Mouse (Mus musculus) midbrain, embryonic 11.5 days (tissue): ENCODE measurements around the gene Rbbp4. TPM values are rescaled to one million over a fixed set of nuclear protein-coding genes. Genes with fewer than 3 reads are reported as not detected.

Experiments used
- ATAC-seq: fragments of 200-750 bp; cut with Nextera tagmentation; 2 replicates; pipeline ENCODE4 v1.8.0; 2017; ENCODE audit warnings: moderate TSS enrichment, moderate library complexity; ENCODE audit not compliant: low FRiP score
- DNase-seq: peaks from one replicate; pipeline ENCODE4 v3.0.0; 2015; ENCODE audit warnings: low spot score; ENCODE audit errors: missing footprints
- H3K27ac ChIP-seq: fragments of 300-500 bp; sonication (generic); 2 replicates; pipeline ENCODE4 v1.5.1; 2014; ENCODE audit warnings: low read depth, low read length
- H3K27me3 ChIP-seq: fragments of 300-500 bp; sonication (generic); 2 replicates; pipeline ENCODE4 v1.6.1; 2014; ENCODE audit warnings: mild to moderate bottlenecking, low read length, moderate library complexity, mixed read lengths; ENCODE audit not compliant: control insufficient read depth, insufficient read depth
- H3K36me3 ChIP-seq: fragments of 300-500 bp; sonication (generic); 2 replicates; pipeline ENCODE4 v1.6.1; 2014; ENCODE audit warnings: mild to moderate bottlenecking, low read length, moderate library complexity, mixed read lengths; ENCODE audit not compliant: control insufficient read depth, insufficient read depth
- H3K4me1 ChIP-seq: fragments of 300-500 bp; sonication (generic); 2 replicates; pipeline ENCODE4 v1.6.1; 2014; ENCODE audit warnings: low read length; ENCODE audit not compliant: control insufficient read depth, insufficient read depth
- H3K4me2 ChIP-seq: fragments of 300-500 bp; sonication (generic); 2 replicates; pipeline ENCODE4 v1.6.1; 2014; ENCODE audit warnings: mild to moderate bottlenecking, moderate library complexity
- H3K4me3 ChIP-seq: fragments of 300-500 bp; sonication (generic); 2 replicates; pipeline ENCODE4 v1.5.1; 2014; ENCODE audit warnings: low read depth, low read length
- H3K9ac ChIP-seq: fragments of 300-500 bp; sonication (generic); 2 replicates; pipeline ENCODE4 v1.6.1; 2014; ENCODE audit warnings: low read length
- H3K9me3 ChIP-seq: fragments of 300-500 bp; sonication (generic); 2 replicates; pipeline ENCODE4 v1.6.1; 2016; ENCODE audit warnings: low read length; ENCODE audit not compliant: control insufficient read depth
- WGBS: fragments of 180-500 bp; shearing (Covaris S2); extraction: QIAGEN DNeasy Blood & Tissue Kit; methylation state at CpG from one replicate; pipeline ENCODE4 v1.1.7; 2014; 5-methylcytosine and 5-hydroxymethylcytosine counted together
- microRNA-seq: library from miRNA; unstranded; fragments of <30 nt; microRNA quantifications from one replicate; pipeline ENCODE4, GENCODE M21; 2017
- polyA plus RNA-seq: library from polyadenylated mRNA; unstranded; fragments of >200 nt; fragmentation: Nextera tagmentation; extraction: Ambion mirVana; gene quantifications from 2 replicates; pipeline ENCODE4 v1.2.1, GENCODE M21; 2014

Rbbp4 gene
- polyA plus RNA-seq, 1 experiment from 2014 or later = 561 TPM

- ATAC-seq (no peak), DNase-seq (no peak)
- Histone ChIP-seq H3K9me3 (no peaks in the 10 kb centered on the region), H3K27ac (no peak overlapping the region), H3K4me2 (no peak overlapping the region), H3K9ac (no peak overlapping the region), H3K36me3 (no peaks in the 10 kb centered on the region), H3K4me3 (no peak overlapping the region), H3K27me3 (no peaks in the 10 kb centered on the region), H3K4me1 (peaks cover 23% of the 10 kb centered on the region)
- WGBS = 6% methylated on average over 6 of the region's 6 CpGs
These were observed 74.5 kb downstream of the Rbbp4 start for GRCm38 (mm10) chr4:129260678-129261077.

DNA sequence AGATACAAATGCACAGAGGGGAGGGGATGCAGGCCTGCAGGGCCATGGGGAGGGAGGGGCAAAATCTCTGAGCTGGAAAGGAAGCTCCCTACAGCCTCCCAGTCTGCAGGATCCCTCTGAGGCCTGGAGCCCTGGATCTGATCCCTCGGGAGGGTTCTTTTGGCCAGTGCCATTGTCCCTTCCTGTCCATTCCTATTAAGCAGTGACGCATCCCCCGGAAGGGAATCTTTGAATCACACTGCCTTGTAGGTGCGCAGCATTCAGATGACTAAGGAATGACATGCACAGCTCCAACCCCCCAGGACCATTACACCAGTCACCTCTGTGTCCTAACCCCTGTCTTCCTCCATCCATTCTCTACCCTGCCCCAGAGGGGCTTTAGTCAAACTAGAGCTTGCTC is 76.1 kb downstream of the Rbbp4 start:
- no peaks in the 10 kb centered on the region for H3K27me3 ChIP-seq
- H3K9me3 ChIP-seq = no peaks in the 10 kb centered on the region
- DNase-seq = no peak
- 22% methylated on average over 4 of the region's 4 CpGs for WGBS
- no peak overlapping the region for H3K4me3 ChIP-seq
- no peak for ATAC-seq
- H3K4me1 ChIP-seq = peaks cover 23% of the 10 kb centered on the region
- H3K27ac ChIP-seq = no peak overlapping the region
- no peaks in the 10 kb centered on the region for H3K36me3 ChIP-seq
- no peak overlapping the region for H3K4me2 ChIP-seq
- 0 out of 2 replicates have a peak overlapping the region, but pooled peaks have one; percentile 13 for H3K9ac ChIP-seq

Small RNA genes within 50 kb of the gene (microRNA-seq; reads per million reads assigned to microRNA genes)
- gene Gm22994 = not detected

Other genes starting within 250 kb of the Rbbp4 start
- 0.20 and 0.43 TPM in 2 replicates for gene Tmem54, start 229.8 kb downstream of the Rbbp4 start, polyA plus RNA-seq
- gene Hpca, start 213.3 kb downstream of the Rbbp4 start, polyA plus RNA-seq = 2.0 and 2.3 TPM in 2 replicates
- 0.95 and 1.5 TPM in 2 replicates for gene Fndc5, start 198.4 kb downstream of the Rbbp4 start, polyA plus RNA-seq
- gene S100pbp, start 145.6 kb downstream of the Rbbp4 start, polyA plus RNA-seq = 20.0 and 26.9 TPM in 2 replicates
- gene Yars, start 145.6 kb downstream of the Rbbp4 start, polyA plus RNA-seq = 105 and 106 TPM in 2 replicates
- 3.3 and 3.7 TPM in 2 replicates for gene C77080, start 74.0 kb downstream of the Rbbp4 start, polyA plus RNA-seq
- 0.51 and 0.53 TPM in 2 replicates for gene Sync, start 47.8 kb downstream of the Rbbp4 start, polyA plus RNA-seq
- 42.7 and 45.0 TPM in 2 replicates for gene Zbtb8os, start 325 bp upstream of the Rbbp4 start, polyA plus RNA-seq
- 6.7 and 8.3 TPM in 2 replicates for gene Zbtb8a, start 42.7 kb upstream of the Rbbp4 start, polyA plus RNA-seq
- gene Zbtb8b, start 105.5 kb upstream of the Rbbp4 start, polyA plus RNA-seq = 2.0 and 2.4 TPM in 2 replicates
- 23.3 and 23.7 TPM in 2 replicates for gene Bsdc1, start 126.2 kb upstream of the Rbbp4 start, polyA plus RNA-seq
- gene Tssk3, start 155.7 kb upstream of the Rbbp4 start, polyA plus RNA-seq = not detected in 2 replicates
- not detected in 2 replicates for gene Fam229a, start 155.8 kb upstream of the Rbbp4 start, polyA plus RNA-seq
- 1,816 and 1,974 TPM in 2 replicates for gene Marcksl1, start 178.2 kb upstream of the Rbbp4 start, polyA plus RNA-seq
- 225 and 234 TPM in 2 replicates for gene Hdac1, start 207.3 kb upstream of the Rbbp4 start, polyA plus RNA-seq
- gene Lck, start 238.3 kb upstream of the Rbbp4 start, polyA plus RNA-seq = 4.5 and 5.3 TPM in 2 replicates
- 0.19 and 0.46 TPM in 2 replicates for gene Fam167b, start 243.2 kb upstream of the Rbbp4 start, polyA plus RNA-seq